Mouse (Mus musculus) olfactory bulb, adult 2 months (tissue): ENCODE measurements around the gene Mrpl42.

Experiments used
- CTCF ChIP-seq: fragments of 200-500 bp; IDR thresholded peaks from 2 replicates; pipeline ENCODE4 v1.5.1; 2012; ENCODE audit warnings: low read depth, mild to moderate bottlenecking, low read length, moderate library complexity; ENCODE audit not compliant: insufficient read depth
- POLR2A ChIP-seq: fragments of 200-500 bp; IDR thresholded peaks from 2 replicates; pipeline ENCODE4 v1.6.1; 2012; ENCODE audit warnings: mild to moderate bottlenecking, low read depth, low read length, moderate library complexity; ENCODE audit not compliant: insufficient read depth

- TF ChIP-seq CTCF, result no peak
- TF ChIP-seq POLR2A, result no peak
Measured at GRCm38 (mm10) chr10:95543377-95543776, 41.6 kb upstream of the Mrpl42 start.
